Comparison of ENCODE assay signal across 8 mouse cellular contexts in the genomic region with DNA sequence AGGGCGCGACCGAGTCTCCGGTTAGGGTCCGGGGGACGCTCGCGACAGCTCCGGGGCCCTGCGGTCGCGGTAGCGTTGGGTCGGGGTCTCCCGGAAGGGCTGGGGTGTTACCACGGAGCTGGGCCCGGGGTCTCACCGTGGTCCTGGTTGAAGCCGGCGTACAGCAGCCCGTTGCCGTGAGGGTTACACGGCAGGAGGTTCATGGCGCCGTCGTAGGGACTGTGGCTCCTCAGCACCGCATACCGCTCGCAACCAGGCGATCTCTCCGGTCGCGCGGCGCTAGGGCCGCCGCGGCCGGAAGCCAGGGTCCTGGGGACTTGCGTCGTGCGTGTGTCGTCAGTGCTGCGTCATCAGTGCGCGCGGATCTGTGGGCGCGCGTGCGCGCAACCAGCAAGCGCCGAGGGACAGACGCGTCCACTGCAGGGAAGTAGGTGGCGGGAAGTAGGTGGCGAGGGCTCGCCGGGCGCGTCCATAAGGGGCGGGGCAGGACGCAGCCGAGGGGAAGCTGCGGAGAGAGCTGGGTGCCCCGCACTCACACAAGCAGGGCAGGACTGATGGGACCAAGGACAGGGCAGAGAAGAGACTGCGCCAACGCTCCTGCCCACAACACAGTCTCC. TPM values are rescaled to one million over a fixed set of nuclear protein-coding genes. Genes with fewer than 3 reads are reported as not detected.
A peak's percentile ranks its signal among the peaks of the same experiment; 100 is the strongest.
DNase-seq lines count a peak whose midpoint lies in the region; ATAC-seq lines count a peak whose summit lies in the region.

Gene Wdr45b (minus strand): TSS at position 355 of the 617 bp plus-strand sequence.

- peaks cover 10% of the 10 kb centered on the region for H3K4me1 ChIP-seq in lung, embryonic 16.5 days (replicated peaks; ENCODE audit: control insufficient read depth, insufficient read depth, low read length)

- H3K27ac ChIP-seq in lung, embryonic 16.5 days (ENCODE audit: low read length): peak within 1 kb of the TSS; percentile 85

- H3K36me3 ChIP-seq in lung, embryonic 16.5 days (ENCODE audit: control insufficient read depth, insufficient read depth, low read length): peaks cover 2% of the 10 kb centered on the region; the same call in 1 of the 2 replicates

- peak; percentile 93 for DNase-seq in MEL-GATA-1-ER (ENCODE audit: extremely low read depth, low read depth)
- peak; percentile 98 for DNase-seq in cerebellum, adult 8-10 months
- peak; percentile 99 for DNase-seq in forelimb bud, embryonic 11.5 days (ENCODE audit: low read depth, low spot score)
- DNase-seq in layer of hippocampus, adult 9-10 months (ENCODE audit: low spot score): peak; percentile 86
- DNase-seq in ovary, postnatal 10 days (ENCODE audit: low spot score): peak; percentile 93
- peak; percentile 93 to 96 for DNase-seq in thymus, postnatal 10 days (ENCODE audit: low spot score in 2 of 2)

- ATAC-seq in hematopoietic stem cell, adult 5-6 weeks (replicated peaks in 1 of 2; ENCODE audit: insufficient read depth in 1 of 2, low FRiP score in 2 of 2, low TSS enrichment in 1 of 2, low read depth in 1 of 2, poor library complexity in 2 of 2, severe bottlenecking in 2 of 2): peak; percentile 96 to 98
- peak; percentile 99 for ATAC-seq in lung, embryonic 16.5 days (ENCODE audit: low read depth)

- WGBS in lung, embryonic 16.5 days: under 1% methylated on average over 69 of the region's 69 CpGs

- peak within 1 kb of the TSS; percentile 100 for H3K4me3 ChIP-seq in lung, embryonic 16.5 days (ENCODE audit: low read length)

- H3K9me3 ChIP-seq in lung, embryonic 16.5 days (ENCODE audit: control insufficient read depth, low read length): no peaks in the 10 kb centered on the region

- no peaks in the 10 kb centered on the region for H3K27me3 ChIP-seq in lung, embryonic 16.5 days (ENCODE audit: control insufficient read depth, insufficient read depth, low read depth, low read length)

- H3K4me2 ChIP-seq in lung, embryonic 16.5 days (ENCODE audit: low read depth, low read length): peak within 1 kb of the TSS; percentile 91

- peak within 1 kb of the TSS; percentile 98 for H3K9ac ChIP-seq in lung, embryonic 16.5 days (ENCODE audit: low read length)

RNA-seq across cellular contexts. Expression of gene Wdr45b, which starts in this region (rescaled TPM):
- 54.3 and 62.0 TPM in 2 replicates for total RNA-seq in hematopoietic stem cell, adult 5-6 weeks (2017)
- 94.8 and 98.7 TPM in 2 replicates for polyA plus RNA-seq in lung, embryonic 16.5 days (2015; fragmentation: Nextera tagmentation; extraction: Ambion mirVana)

Comparison
In these comparisons a context has a peak if more than half of its experiments do, and no peak if none do; other contexts are left out.
1. Peak in every context shown above with its lines: DNase-seq, ATAC-seq, H3K4me3 ChIP-seq and H3K27ac ChIP-seq.